Mouse (Mus musculus) frontal cortex, adult 2 months (tissue): Measurements from ENCODE around the gene Ing3. TPM values are rescaled to one million over a fixed set of nuclear protein-coding genes. Genes with fewer than 3 reads are reported as not detected.
A peak's percentile ranks its signal among the peaks of the same experiment; 100 is the strongest.

Experiments used
- DNase-seq, 2 experiments: peaks; one replicate each; pipeline ENCODE4 v3.0.0; 2022; ENCODE audit warnings: low spot score in 1 of 2; ENCODE audit errors: extremely low spot score in 1 of 2
- polyA plus RNA-seq: library from polyadenylated mRNA; depleted of rRNA; stranded (reverse); fragments of >200 nt; gene quantifications from 2 replicates; pipeline ENCODE4 v1.2.3, GENCODE M21; 2012; rRNA removed

Ing3 gene
- polyA plus RNA-seq = 15.1 and 20.0 TPM in 2 replicates

DNA sequence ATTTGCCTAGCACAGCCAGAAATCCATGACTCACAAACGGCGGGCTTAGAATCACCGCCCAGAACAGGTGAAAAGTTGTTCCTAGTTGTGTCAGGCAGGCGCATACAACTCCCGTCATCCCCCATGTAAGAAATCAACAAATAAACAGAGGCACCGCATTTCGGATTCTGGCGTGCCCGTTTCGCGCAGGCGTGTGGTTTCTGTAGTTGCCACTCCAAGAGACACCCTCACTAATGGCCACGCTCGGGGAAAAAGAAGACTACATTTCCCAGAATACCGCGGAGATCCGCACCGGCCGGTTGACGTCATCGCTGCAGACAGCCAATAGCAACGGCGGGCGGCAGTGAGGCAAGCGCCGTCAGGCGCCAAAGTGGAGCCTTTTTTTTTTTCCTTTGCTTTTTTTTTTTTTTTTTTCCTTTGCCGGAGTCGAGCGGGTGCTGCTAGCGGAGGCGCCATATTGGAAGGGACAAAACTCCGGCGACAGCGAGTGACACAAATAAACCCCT is at the start of gene Ing3:
TSS of gene Ing3 (plus strand) at position 346 of the 506 bp plus-strand sequence.
- DNase-seq = peak; percentile 100

DNA sequence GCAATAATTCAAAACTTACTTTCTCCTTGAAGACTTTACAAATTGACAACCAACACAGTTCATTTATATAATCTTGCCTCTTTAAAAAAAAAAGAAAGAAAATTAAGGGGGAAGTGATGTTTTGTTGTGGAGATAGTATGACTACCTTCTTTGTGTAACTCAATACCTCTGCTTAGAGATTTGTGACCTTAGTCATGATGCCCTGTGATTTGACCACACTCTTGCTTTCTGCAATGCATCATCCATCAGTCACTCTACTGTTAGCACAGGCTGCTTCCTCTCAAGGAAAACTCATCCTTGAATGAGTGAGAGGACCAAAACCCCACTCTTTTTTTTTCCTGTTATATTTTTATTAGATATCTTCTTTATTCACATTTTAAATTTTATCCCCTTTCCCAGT is 39.7 kb upstream of the Ing3 start:
- DNase-seq = no peak

DNA sequence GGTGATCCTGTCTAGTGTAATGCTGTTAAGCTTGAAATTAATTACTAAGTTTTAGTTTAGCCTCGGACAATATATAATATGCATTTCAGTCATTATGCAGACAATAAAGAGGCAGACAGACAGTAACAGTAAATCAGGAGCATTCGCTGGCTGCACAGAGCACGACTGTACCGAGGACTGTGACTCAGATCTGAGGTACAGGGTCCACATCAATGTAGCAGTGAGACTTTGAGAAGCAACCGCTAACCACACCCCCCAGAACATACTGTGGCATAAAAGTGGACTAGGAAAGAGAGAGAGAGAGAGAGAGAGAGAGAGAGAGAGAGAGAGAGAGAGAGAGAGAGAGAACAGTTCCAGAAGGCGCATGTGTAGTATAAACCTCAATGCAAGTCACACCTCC is 38.6 kb upstream of the Ing3 start:
- no peak for DNase-seq

DNA sequence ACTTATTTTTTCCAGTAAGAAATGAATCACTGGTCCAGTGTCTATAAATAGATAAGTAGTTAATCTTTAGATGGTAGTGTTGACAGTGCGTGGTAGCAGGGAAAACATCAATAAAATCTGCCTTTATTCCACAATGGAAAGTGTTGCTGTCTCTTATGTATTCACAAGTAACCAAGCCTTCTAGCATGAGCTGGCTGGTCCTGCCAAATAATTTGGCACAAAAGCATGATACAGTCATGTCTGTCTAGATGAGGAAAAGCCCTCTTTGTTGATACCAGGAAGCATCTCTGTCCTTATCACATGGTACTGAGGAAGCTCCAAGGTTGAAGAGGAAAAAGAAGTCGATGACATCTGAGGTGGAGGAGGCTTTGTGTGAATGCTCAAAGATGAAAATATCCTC is 32.8 kb upstream of the Ing3 start:
- DNase-seq = no peak

DNA sequence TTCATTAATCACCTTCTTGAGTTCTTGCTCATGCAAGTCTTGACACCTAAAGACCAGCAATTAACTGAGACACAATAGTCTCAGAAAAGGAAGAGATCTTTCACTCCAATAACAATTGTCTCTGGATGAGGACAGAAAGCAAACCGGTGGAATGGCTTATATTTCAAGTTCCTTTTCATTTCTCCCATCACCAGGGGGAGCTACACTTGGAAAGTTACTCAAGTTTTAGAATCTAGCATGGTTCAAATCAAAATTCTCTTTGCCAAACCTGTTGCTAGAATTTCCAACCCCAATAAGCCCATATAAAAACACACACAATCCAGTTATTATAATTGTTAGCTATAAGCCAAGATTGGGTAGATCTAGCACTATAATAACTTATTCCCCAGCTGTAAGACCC is 25.2 kb upstream of the Ing3 start:
- no peak for DNase-seq

DNA sequence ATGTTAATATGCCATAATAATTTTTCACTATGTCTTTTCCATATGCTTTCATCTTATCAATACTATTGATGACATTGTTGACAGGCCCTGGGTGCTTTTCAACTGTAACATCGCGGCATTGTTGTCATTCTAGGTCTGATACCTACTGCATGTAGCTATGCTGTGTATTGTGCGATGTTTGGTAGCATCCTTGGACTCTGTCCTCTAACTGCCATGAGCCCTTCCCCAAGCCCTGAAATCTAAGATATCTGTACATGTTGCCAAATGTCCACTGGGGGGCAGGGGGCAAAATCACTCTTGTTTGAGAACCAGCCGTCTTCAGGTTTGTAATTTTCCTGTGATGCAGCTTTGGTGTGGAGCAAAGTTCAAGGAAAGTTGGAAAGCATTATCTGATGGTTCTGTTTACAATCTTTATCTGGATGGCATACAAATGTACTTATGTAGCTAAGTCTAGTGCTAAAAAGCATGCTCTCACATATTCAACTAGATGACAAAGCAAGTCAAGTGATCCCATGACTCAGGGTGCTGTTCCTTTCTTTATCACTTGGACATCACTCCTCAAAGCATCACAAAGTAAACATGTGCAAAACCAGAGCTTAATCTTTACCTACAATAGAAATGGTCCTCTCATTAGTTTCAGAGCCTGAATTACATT is 11.3 kb upstream of the Ing3 start:
- DNase-seq = no peak

DNA sequence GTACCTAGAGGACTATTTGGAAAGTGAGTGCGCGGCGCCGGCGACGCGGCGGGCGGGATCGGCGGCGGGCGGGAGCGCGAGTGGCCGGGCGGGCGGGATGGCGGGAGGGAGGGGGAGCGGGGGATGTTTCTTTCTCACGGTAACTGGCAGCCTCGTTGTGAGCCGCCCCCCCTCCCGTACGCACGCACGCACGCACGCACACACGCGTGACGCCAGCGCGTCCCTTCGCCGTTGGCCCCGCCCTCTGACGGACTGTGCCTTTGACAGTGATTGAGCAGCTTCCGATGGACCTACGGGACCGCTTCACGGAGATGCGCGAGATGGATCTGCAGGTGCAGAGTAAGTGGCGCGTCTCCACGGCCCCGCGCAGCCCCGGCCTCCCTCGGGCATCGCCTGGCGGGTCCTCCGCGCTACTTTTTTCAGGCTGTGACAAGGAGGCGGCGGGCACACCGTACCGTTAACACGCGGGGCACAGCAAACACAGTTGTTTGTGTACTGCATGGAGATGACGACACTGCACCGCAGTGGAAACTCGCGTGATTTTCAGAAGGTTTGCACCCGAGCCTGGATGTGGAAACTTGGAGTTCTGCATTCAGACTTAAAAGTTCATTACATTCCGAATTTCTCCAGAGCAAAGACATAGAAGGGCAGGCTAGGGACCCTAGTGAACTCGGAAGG is 539 bp downstream of the Ing3 start:
- peak; percentile 95 to 97 for DNase-seq

DNA sequence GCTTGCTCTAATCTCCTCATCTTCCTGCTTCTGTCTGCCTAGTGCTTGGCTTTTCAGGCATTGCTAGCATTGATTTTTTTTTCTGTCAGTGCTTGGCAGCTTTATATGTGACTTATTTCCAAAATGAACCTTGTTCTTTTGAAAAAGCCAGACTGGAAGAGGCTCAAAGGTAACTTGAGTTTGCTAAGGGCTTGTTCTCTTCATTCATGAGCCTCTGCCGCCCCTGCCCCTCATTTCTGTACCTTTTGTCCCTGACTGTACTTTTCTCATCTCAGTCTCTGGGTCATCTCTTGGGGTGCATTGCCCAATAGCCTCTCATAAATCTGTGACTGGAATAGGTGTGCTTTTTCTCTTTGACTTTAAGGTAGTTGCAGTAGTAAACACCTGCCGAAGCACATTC is 1.3 kb downstream of the Ing3 start:
- DNase-seq = peak in 1 of 2 experiments; percentile 8

DNA sequence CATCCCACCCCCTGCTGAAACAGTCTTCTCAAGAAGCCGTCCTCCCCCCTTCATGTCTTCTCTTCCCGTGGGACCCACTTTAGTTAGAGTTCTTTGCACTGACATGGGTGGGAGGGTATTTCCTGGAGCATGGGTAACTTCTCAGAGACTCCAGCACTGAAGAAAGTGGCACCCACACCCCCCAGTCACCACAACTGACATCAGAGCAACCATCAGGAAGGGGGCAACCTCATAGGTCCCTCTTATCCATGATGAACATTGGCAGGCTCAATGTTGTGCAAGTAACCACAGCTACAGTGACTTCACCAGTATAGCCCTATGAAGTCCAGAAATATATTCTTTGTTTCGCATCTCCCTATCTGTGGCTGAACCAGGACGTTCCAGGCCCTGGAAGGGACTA is 6.1 kb downstream of the Ing3 start:
- no peak for DNase-seq

DNA sequence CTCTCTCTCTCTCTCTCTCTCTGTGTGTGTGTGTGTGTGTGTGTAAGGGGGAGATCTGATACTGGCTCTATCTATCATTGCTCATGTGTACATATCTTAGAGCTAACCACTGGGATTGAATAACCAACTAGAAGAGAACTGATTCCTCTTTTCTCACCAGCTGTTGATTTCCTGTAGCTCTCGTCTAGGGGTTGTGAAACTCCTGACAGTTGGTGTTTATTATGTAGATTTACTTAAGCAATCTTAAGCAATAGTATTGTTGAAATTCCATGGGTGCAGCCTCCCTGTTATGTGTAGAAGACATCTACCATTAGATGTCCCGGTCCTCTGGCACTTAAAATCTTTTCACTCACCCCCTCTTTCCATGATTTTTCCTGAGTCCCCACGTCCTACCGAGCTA is 9.6 kb downstream of the Ing3 start:
- no peak for DNase-seq

DNA sequence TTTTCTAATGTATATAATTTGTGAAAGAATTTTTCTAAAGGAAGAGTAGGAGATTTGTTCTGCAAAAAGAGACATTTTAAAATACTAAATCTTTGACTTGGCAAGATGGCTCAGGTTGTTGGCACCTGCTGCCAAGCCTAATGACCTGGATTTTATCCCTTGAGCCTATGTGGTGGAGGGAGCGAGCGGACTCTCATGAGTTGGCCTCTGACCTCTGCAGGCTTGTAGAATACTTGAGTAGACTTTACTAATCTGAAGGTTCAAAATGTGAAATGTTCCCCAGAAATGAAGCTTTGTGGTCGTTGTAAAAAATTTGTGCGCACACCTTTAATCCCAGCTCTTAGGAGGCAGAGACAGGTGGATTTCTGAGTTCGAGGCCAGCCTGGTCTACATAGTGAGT is 10.5 kb downstream of the Ing3 start:
- no peak for DNase-seq

DNA sequence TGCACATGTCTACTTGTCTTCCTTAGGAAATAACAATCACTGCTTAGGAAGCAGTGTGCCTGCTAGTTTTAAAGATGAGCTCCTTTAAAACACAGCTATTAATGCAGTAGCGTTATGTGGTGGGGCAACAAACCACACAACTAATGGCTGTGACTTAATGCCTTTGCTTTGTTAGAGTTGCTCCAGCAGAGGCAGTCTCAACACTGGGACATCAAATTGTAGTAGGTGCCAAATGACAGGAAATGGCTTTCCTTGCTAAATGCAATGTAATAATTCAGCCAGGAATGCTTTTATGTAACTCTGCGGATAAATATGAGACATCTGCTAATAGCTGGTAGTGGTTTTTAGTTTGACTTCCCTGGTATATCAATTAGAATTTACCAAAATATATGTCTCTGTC is 28.2 kb downstream of the Ing3 start:
- DNase-seq = no peak

DNA sequence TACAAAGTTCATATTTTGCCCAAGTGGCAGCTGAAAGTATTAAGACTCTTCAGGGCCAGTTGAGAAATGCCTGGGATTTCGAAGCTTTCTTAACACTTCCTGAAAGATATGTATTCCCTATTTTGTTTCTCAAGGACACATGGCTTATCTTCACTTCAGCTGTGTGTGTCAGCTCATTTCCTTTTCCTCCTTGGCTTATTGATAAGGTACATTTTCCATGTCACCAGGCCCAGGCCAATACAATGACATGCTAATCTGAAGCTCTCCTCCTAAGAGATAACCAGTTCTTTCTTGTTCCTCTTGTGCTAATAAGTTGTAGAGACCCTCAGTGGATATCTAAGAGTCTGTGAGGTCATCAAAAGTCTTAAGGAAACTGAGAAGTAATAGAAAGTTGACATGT is 31.7 kb downstream of the Ing3 start:
- DNase-seq = no peak

DNA sequence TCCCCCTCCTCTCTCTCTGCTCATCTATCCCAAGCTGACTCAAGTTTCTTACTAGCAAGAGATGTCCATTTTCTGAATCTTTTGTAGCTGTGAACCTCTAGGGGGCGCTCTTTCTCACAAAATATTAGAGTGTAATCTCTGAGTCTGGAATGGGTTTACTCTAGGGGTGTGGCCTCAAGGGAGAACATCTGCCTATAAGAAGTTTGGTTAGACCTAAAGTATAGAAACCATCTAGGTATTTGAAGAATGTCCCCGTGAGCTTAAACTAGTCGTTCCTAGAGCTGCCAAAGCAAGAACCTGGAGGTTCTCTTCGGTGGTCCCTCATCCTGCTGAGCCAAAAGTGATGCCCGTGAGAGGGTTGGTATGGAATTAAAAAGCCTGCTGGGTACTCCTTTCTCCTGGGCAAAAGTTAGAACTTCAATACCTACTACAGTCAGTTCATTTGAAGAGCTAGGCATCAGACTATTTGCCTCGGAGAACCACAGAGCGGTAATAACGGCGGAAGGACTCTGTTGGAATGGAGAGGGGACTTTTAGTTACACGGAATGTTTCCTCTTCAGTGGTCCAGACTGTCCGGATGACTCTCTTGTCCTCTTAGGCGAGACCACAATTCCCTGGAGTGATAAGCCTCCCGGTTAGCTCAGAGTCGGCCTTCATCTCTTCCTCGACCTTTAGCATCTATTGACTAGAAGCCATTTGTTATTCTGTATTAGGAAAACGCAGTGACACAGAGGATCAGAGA is 35.8 kb downstream of the Ing3 start:
- peak in 1 of 2 experiments; percentile 83 for DNase-seq

DNA sequence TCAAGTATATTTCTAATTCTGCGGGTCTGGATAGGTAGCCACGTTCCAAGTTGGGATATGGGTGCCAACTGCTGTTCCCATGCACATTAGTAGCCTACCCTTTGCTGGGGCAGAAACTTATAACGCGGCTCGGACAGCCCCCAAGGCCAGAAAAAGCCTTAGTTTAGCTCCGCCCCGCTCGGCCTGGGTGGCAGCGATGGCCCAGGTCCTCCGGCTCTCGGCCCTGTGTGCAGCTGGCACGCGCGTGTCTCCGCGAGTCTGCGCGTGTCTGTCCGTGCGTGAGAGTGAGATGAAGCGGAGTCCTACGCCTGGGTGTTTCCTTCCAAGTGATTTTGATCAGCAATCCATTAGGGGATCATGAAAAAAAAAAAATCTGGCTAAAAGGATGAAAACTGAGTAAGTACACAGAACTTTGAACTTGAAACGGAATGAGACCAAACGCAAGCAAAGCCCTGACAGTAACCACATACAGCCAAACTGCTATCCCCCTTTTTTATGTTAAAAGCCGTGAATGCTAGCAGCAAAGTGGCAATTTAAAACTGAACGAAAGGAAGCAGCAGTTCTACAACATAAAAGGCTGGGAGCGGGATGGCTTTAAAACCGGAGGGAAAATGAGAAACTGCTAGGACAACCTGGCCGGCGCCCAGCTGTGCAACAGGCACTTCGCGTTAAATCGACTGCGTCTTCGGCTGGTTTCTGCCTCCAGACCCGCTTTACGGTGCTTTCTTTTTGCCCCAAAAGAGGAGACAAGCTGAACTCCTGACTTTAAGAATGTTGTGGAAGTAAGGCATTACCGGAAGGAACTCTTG is 36.6 kb downstream of the Ing3 start, which contains the start of gene Cped1:
TSS of gene Cped1 (plus strand) at position 185 of the 809 bp plus-strand sequence.
- DNase-seq = peak in 1 of 2 experiments; percentile 10

DNA sequence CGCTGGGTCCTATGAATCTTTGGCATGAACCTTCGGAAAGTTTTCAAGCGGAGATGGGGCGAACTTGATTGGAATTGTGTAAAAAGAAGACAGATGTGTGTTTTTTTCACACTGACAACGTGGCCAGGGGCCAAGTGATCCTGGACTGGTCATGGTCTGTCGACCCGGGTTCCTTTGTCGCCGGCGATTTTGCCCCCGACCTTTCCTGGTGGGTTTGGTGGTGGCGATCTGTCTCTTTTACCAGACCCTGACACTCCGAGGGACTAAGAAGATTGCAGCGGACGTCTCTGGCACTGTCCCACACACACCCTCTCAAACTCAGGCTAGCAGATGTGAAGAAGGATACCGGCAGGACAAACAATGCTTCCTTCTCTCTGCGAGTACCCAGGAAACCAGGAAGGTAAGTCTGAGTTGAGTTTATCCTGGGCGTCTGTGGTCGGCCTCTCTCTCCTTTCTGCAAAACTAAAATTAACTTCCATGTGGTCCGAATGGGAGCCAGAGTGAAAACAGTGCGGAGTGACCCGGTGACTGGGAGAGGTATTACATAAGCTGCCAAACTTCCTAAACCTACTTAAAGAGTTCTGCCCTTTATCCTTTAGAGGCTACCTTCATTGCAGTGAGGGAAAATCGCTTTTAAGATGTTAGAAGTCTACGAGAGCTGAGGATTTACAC is 37.4 kb downstream of the Ing3 start:
- DNase-seq = no peak

DNA sequence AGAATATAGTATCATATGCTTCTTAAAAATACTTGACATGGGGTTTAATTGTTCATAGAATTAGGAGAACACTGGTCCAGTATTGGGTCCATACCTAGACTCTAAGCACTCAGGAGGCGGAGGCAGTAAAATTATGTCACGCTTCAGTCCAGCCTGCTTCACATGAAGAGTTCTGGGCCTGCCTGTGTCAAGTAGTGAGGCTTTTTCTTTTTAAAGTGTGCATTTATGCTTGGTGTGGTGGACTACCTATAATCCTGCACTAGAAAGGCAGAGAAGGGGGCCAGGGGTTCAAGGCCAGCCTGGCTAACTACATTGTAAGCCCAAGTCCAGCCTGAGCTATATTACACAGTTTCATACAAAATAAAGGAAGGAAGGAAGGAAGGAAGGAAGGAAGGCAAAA is 38.2 kb downstream of the Ing3 start:
- DNase-seq = no peak

DNA sequence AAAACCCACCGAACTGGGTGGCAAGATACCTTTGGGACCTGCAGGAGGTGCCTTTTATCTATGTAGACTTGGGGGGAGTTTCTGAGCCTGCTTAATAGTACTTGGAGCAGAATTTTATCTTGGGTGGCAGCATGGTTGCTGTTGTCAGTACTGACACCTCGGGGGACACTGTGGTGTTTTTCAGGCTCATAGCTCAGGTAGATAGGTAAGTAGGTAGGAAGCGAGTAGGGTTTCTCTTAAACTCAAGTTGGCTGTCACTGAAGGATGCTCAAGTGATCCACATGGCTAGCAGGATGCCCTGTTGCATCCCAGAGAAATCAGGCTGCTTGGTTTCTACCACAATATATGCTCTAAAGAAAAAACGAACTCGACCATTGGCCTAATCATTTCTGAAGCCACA is 38.9 kb downstream of the Ing3 start:
- no peak for DNase-seq

DNA sequence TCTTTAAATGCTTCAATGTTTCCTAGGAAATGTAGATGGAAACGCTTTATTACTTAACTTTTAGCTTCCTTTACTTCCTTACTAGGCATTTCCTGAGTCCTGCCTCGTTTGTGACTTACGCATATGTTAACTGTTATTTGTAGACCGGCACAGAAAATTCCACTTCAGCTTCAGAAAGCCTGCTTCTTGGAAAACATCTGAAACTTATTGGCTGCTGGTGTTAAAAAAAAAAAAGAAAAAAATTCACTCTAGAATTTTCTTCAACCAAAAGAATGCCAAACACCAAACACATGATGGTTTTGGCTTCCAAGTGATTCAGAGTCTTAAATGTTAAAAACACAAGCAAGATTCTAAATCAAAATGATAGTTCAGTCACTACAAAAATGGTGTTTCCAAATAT is 39.7 kb downstream of the Ing3 start:
- DNase-seq = no peak
